Mouse (Mus musculus): Measurements from ENCODE around the gene Ebi3.

DNA sequence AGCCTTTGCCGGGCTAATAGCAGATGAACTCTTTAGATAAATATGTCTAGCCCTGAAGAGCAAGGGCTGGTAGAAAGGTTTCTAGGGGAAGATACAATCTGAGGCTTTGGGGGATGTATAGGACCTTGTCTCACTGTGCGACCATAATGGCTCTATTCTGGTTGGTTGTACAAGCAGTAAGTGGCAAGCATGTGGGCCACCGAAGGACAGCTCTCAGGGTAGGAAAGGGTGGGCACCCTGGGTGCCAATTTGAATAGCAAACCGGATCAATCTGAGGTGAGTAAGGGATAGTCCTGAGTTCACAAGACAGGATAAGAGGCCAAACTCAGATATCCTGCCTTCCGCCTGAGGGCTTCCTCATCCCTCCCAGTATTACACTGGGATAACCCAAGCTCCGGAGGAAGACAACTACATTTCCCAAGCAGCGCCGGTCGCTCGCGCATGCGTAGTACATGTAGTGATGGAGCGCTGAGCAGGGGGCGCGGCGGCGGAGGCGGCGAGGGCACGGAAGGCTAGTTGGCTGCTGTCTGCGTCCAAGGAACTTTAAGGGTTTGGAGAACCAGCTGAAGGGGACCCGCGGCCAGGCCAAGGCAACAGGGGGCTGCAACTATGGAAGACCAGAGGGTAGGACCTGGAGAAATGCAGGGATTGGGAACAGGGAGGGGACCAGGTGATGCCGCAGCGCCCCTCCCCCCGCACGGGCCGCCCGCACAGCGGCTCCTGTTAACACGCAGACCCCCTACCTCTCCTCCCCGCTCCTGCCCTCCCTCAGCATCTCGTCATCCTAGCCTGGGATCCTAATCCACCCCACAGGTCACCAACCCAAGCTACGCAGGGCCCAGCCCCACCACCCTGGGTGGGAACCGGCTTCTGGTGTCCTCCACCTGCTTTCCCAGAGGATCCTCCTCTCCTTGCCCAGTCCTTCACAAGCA, 33.9 kb downstream of the Ebi3 start, which contains the start of gene Fsd1:
- TF ChIP-seq CTCF (IDR thresholded peaks at IDR 0.05; ENCODE audit: low read depth) = no peak
- TF ChIP-seq EP300 (IDR thresholded peaks at IDR 0.05; ENCODE audit: low read depth) = no peak

All from liver, embryonic 14.5 days (tissue).